Mouse (Mus musculus): ENCODE data around the gene Eif2b1. TPM values are rescaled to one million over a fixed set of nuclear protein-coding genes. Genes with fewer than 3 reads are reported as not detected.
"Not testable (repeated sequence)": the region's sequence is repeated elsewhere in the genome, so short reads cannot be mapped to it uniquely, and the experiment has no call there.

The Eif2b1 gene
- total RNA-seq (2015): 24.8 and 28.0 TPM in 2 replicates
- total RNA-seq (2017): 15.6 and 20.0 TPM in 2 replicates

GRCm38 (mm10) chr5:124578633-124579317 lies at the start of gene Eif2b1, which contains the start of gene Gtf2h3:
Eif2b1 (minus strand) TSS chr5:124579131.
Gtf2h3 (plus strand) TSS chr5:124579140.
- peak; percentile 97 for ATAC-seq (ENCODE audit: poor library complexity, severe bottlenecking)

- no peak for ATAC-seq (ENCODE audit: poor library complexity, severe bottlenecking)
Measured at GRCm38 (mm10) chr5:124624291-124624690, 45.4 kb upstream of the Eif2b1 start.

GRCm38 (mm10) chr5:124622890-124623289 lies 44.0 kb upstream of the Eif2b1 start:
- ATAC-seq (ENCODE audit: poor library complexity, severe bottlenecking): no peak

- ATAC-seq (ENCODE audit: poor library complexity, severe bottlenecking): peak; percentile 62
Measured at GRCm38 (mm10) chr5:124621362-124621761, 42.4 kb upstream of the Eif2b1 start.

GRCm38 (mm10) chr5:124618711-124619110 lies 39.8 kb upstream of the Eif2b1 start:
- no peak for ATAC-seq (ENCODE audit: poor library complexity, severe bottlenecking)

- ATAC-seq (ENCODE audit: poor library complexity, severe bottlenecking): no peak
Measured at GRCm38 (mm10) chr5:124614709-124615108, 35.8 kb upstream of the Eif2b1 start.

GRCm38 (mm10) chr5:124610965-124611364 lies 32.0 kb upstream of the Eif2b1 start:
- no peak for ATAC-seq (ENCODE audit: poor library complexity, severe bottlenecking)

- no peak for ATAC-seq (ENCODE audit: poor library complexity, severe bottlenecking)
Measured at GRCm38 (mm10) chr5:124605041-124605622, 26.2 kb upstream of the Eif2b1 start.

- no peak for ATAC-seq (ENCODE audit: poor library complexity, severe bottlenecking)
Measured at GRCm38 (mm10) chr5:124604296-124604695, 25.4 kb upstream of the Eif2b1 start.

- ATAC-seq (ENCODE audit: poor library complexity, severe bottlenecking): peak; percentile 54
Measured at GRCm38 (mm10) chr5:124602349-124602748, 23.4 kb upstream of the Eif2b1 start.

GRCm38 (mm10) chr5:124599726-124600125 lies 20.8 kb upstream of the Eif2b1 start:
- ATAC-seq (ENCODE audit: poor library complexity, severe bottlenecking): not testable (repeated sequence)

- peak; percentile 68 for ATAC-seq (ENCODE audit: poor library complexity, severe bottlenecking)
Measured at GRCm38 (mm10) chr5:124598224-124599174, 19.6 kb upstream of the Eif2b1 start.

GRCm38 (mm10) chr5:124592768-124593167 lies 13.8 kb upstream of the Eif2b1 start:
- ATAC-seq (ENCODE audit: poor library complexity, severe bottlenecking): no peak

GRCm38 (mm10) chr5:124582515-124582914 lies 3.6 kb upstream of the Eif2b1 start:
- peak; percentile 63 for ATAC-seq (ENCODE audit: poor library complexity, severe bottlenecking)

GRCm38 (mm10) chr5:124575467-124575866 lies 3.5 kb downstream of the Eif2b1 start:
- no peak for ATAC-seq (ENCODE audit: poor library complexity, severe bottlenecking)

- no peak for ATAC-seq (ENCODE audit: poor library complexity, severe bottlenecking)
Measured at GRCm38 (mm10) chr5:124571068-124571467, 7.9 kb downstream of the Eif2b1 start.

GRCm38 (mm10) chr5:124555145-124555544 lies 23.8 kb downstream of the Eif2b1 start:
- ATAC-seq (ENCODE audit: poor library complexity, severe bottlenecking): no peak

GRCm38 (mm10) chr5:124553607-124554006 lies 25.3 kb downstream of the Eif2b1 start:
- ATAC-seq (ENCODE audit: poor library complexity, severe bottlenecking): no peak

- ATAC-seq (ENCODE audit: poor library complexity, severe bottlenecking): peak; percentile 98
Measured at GRCm38 (mm10) chr5:124552558-124553307, 26.2 kb downstream of the Eif2b1 start, which contains the start of gene Ddx55. Ddx55 (plus strand) TSS chr5:124552864.

- ATAC-seq (ENCODE audit: poor library complexity, severe bottlenecking): no peak
Measured at GRCm38 (mm10) chr5:124552094-124552472, 26.8 kb downstream of the Eif2b1 start.

Data from megakaryocyte, adult 5-6 weeks (primary cell).